Mouse (Mus musculus) intestine, postnatal 0 days (tissue): ENCODE measurements around the gene Phc1. TPM values are rescaled to one million over a fixed set of nuclear protein-coding genes. Genes with fewer than 3 reads are reported as not detected.
"Not testable (repeated sequence)": the region's sequence is repeated elsewhere in the genome, so short reads cannot be mapped to it uniquely, and the experiment has no call there.

Experiments
- ATAC-seq: fragments of 200-750 bp; cut with Nextera tagmentation; 2 replicates; pipeline ENCODE4 v1.8.0; 2017; ENCODE audit warnings: mild to moderate bottlenecking, moderate TSS enrichment, moderate library complexity
- H3K27ac ChIP-seq: fragments of 300-500 bp; sonication (generic); 2 replicates; pipeline ENCODE4 v1.5.1; 2014; ENCODE audit warnings: mild to moderate bottlenecking, low read depth, low read length, moderate library complexity
- H3K27me3 ChIP-seq: fragments of 300-500 bp; sonication (generic); replicated peaks from 2 replicates; pipeline ENCODE4 v1.6.1; 2014; ENCODE audit warnings: low read length, mixed read lengths; ENCODE audit not compliant: control insufficient read depth, insufficient read depth
- H3K36me3 ChIP-seq: fragments of 300-500 bp; sonication (generic); 2 replicates; pipeline ENCODE4 v1.6.1; 2014; ENCODE audit warnings: mild to moderate bottlenecking, moderate library complexity; ENCODE audit not compliant: control insufficient read depth, insufficient read depth
- H3K4me1 ChIP-seq: fragments of 300-500 bp; sonication (generic); replicated peaks from 2 replicates; pipeline ENCODE4 v1.6.1; 2014; ENCODE audit warnings: antibody characterized with exemption, low read length, mixed read lengths; ENCODE audit not compliant: control insufficient read depth, insufficient read depth
- H3K4me2 ChIP-seq: fragments of 300-500 bp; sonication (generic); replicated peaks from 2 replicates; pipeline ENCODE4 v1.6.1; 2014; ENCODE audit warnings: low read depth, mild to moderate bottlenecking, moderate library complexity
- H3K4me3 ChIP-seq: fragments of 300-500 bp; sonication (generic); 2 replicates; pipeline ENCODE4 v1.5.1; 2014; ENCODE audit warnings: low read depth, low read length
- H3K9ac ChIP-seq: fragments of 300-500 bp; sonication (generic); 2 replicates; pipeline ENCODE4 v1.6.1; 2014; ENCODE audit warnings: mild to moderate bottlenecking, low read depth, low read length
- H3K9me3 ChIP-seq: fragments of 300-500 bp; sonication (generic); 2 replicates; pipeline ENCODE4 v1.6.1; 2016; ENCODE audit warnings: mixed run types; ENCODE audit not compliant: control insufficient read depth
- CTCF ChIP-seq: sonication (generic); IDR thresholded peaks from 2 replicates; pipeline ENCODE4 v1.5.1; 2016; ENCODE audit warnings: low read depth, mild to moderate bottlenecking, control low read depth, antibody characterized with exemption, moderate library complexity
- WGBS: fragments of 180-500 bp; shearing (Covaris S2); extraction: QIAGEN DNeasy Blood & Tissue Kit; methylation state at CpG from one replicate; pipeline ENCODE4 v1.1.7; 2014; 5-methylcytosine and 5-hydroxymethylcytosine counted together
- polyA plus RNA-seq: library from polyadenylated mRNA; unstranded; fragments of >200 nt; fragmentation: Nextera tagmentation; extraction: Ambion mirVana; gene quantifications from 2 replicates; pipeline ENCODE4 v1.2.1, GENCODE M21; 2015

Gene Phc1
- polyA plus RNA-seq, 1 experiment from 2014 or later: 3.5 TPM

GRCm38 (mm10) chr6:122382046-122382445 lies 41.7 kb upstream of the Phc1 start:
- no peak overlapping the region for H3K4me3 ChIP-seq
- no peak overlapping the region for H3K27ac ChIP-seq
- no peaks in the 10 kb centered on the region for H3K4me1 ChIP-seq
- no peaks in the 10 kb centered on the region for H3K9me3 ChIP-seq
- no peak overlapping the region for H3K4me2 ChIP-seq
- no peak for ATAC-seq
- TF ChIP-seq CTCF: no peak
- H3K27me3 ChIP-seq: no peaks in the 10 kb centered on the region
- 67% methylated on average over 8 of the region's 8 CpGs for WGBS
- H3K36me3 ChIP-seq: no peaks in the 10 kb centered on the region
- H3K9ac ChIP-seq: no peak overlapping the region

- Histone ChIP-seq H3K4me1 (no peaks in the 10 kb centered on the region), H3K4me3 (no peak overlapping the region), H3K4me2 (no peak overlapping the region), H3K27ac (no peak overlapping the region), H3K9ac (no peak overlapping the region), H3K36me3 (no peaks in the 10 kb centered on the region), H3K27me3 (no peaks in the 10 kb centered on the region), H3K9me3 (no peaks in the 10 kb centered on the region)
- no peak for ATAC-seq
- no peak for TF ChIP-seq CTCF
- 85% methylated on average over 3 of the region's 3 CpGs for WGBS
These were observed 27.9 kb upstream of the Phc1 start for GRCm38 (mm10) chr6:122368245-122368644.

GRCm38 (mm10) chr6:122366976-122367375 lies 26.6 kb upstream of the Phc1 start:
- H3K4me3 ChIP-seq: no peak overlapping the region
- H3K9ac ChIP-seq: no peak overlapping the region
- no peaks in the 10 kb centered on the region for H3K9me3 ChIP-seq
- no peaks in the 10 kb centered on the region for H3K36me3 ChIP-seq
- no peaks in the 10 kb centered on the region for H3K27me3 ChIP-seq
- ATAC-seq: no peak
- 48% methylated on average over 3 of the region's 3 CpGs for WGBS
- H3K4me2 ChIP-seq: no peak overlapping the region
- no peaks in the 10 kb centered on the region for H3K4me1 ChIP-seq
- TF ChIP-seq CTCF: no peak
- no peak overlapping the region for H3K27ac ChIP-seq

- H3K4me3 ChIP-seq: no peak overlapping the region
- no peaks in the 10 kb centered on the region for H3K27me3 ChIP-seq
- no peak overlapping the region for H3K9ac ChIP-seq
- no peak for ATAC-seq
- H3K36me3 ChIP-seq: no peaks in the 10 kb centered on the region
- H3K9me3 ChIP-seq: no peaks in the 10 kb centered on the region
- H3K27ac ChIP-seq: no peak overlapping the region
- H3K4me1 ChIP-seq: no peaks in the 10 kb centered on the region
- 43% methylated on average over 2 of the region's 2 CpGs for WGBS
- no peak for TF ChIP-seq CTCF
- H3K4me2 ChIP-seq: no peak overlapping the region
These were observed 25.9 kb upstream of the Phc1 start for GRCm38 (mm10) chr6:122366287-122366686.

GRCm38 (mm10) chr6:122365706-122366105 lies 25.3 kb upstream of the Phc1 start:
- no peaks in the 10 kb centered on the region for H3K36me3 ChIP-seq
- no peaks in the 10 kb centered on the region for H3K4me1 ChIP-seq
- TF ChIP-seq CTCF: no peak
- no peak overlapping the region for H3K9ac ChIP-seq
- no peaks in the 10 kb centered on the region for H3K9me3 ChIP-seq
- no peak overlapping the region for H3K27ac ChIP-seq
- H3K4me2 ChIP-seq: no peak overlapping the region
- no peak for ATAC-seq
- H3K4me3 ChIP-seq: no peak overlapping the region
- H3K27me3 ChIP-seq: no peaks in the 10 kb centered on the region
- 30% methylated on average over 3 of the region's 3 CpGs for WGBS

GRCm38 (mm10) chr6:122357089-122357488 lies 16.7 kb upstream of the Phc1 start:
- no peak overlapping the region for H3K9ac ChIP-seq
- TF ChIP-seq CTCF: no peak

GRCm38 (mm10) chr6:122355909-122356308 lies 15.5 kb upstream of the Phc1 start:
- 51% methylated on average over 9 of the region's 9 CpGs for WGBS
- no peaks in the 10 kb centered on the region for H3K27me3 ChIP-seq
- H3K4me3 ChIP-seq: no peak overlapping the region
- no peaks in the 10 kb centered on the region for H3K9me3 ChIP-seq
- no peaks in the 10 kb centered on the region for H3K4me1 ChIP-seq
- no peak for TF ChIP-seq CTCF
- no peak for ATAC-seq
- no peak overlapping the region for H3K9ac ChIP-seq
- no peak overlapping the region for H3K27ac ChIP-seq
- no peak overlapping the region for H3K4me2 ChIP-seq
- no peaks in the 10 kb centered on the region for H3K36me3 ChIP-seq

More at GRCm38 (mm10) chr6:122357089-122357488, 16.7 kb upstream of the Phc1 start:
- H3K36me3 ChIP-seq: no peaks in the 10 kb centered on the region
- H3K27me3 ChIP-seq: no peaks in the 10 kb centered on the region
- H3K4me1 ChIP-seq: no peaks in the 10 kb centered on the region
- H3K4me3 ChIP-seq: no peak overlapping the region
- H3K9me3 ChIP-seq: no peaks in the 10 kb centered on the region
- 50% methylated on average over 1 of the region's 1 CpGs for WGBS
- H3K4me2 ChIP-seq: no peak overlapping the region
- peak; percentile 88 for ATAC-seq
- H3K27ac ChIP-seq: no peak overlapping the region

- ATAC-seq, H3K9me3 ChIP-seq, H3K27me3 ChIP-seq: not testable (repeated sequence)
These were observed 7.0 kb upstream of the Phc1 start for GRCm38 (mm10) chr6:122347326-122347725.

More at GRCm38 (mm10) chr6:122347326-122347725, 7.0 kb upstream of the Phc1 start:
- H3K4me1 ChIP-seq, H3K27ac ChIP-seq, H3K36me3 ChIP-seq, H3K9ac ChIP-seq, H3K4me3 ChIP-seq, H3K4me2 ChIP-seq: not testable (repeated sequence)
- 52% methylated on average over 1 of the region's 1 CpGs for WGBS
